Mouse (Mus musculus): ENCODE data around the gene Col8a1. TPM values are rescaled to one million over a fixed set of nuclear protein-coding genes. Genes with fewer than 3 reads are reported as not detected.
A peak's percentile ranks its signal among the peaks of the same experiment; 100 is the strongest.

Col8a1 gene
- under 1 TPM; 0.34 to 0.69 TPM for total RNA-seq (2021)
- long read RNA-seq, experiment 1: 0 reads
- long read RNA-seq, experiment 2, full-length matches to known transcripts: 1 of 1 reads
- long read RNA-seq, experiment 2, partial matches to known transcripts: 0 of 1 reads
- long read RNA-seq, experiment 2, other reads (novel, unspliced or antisense): 0 of 1 reads

DNA sequence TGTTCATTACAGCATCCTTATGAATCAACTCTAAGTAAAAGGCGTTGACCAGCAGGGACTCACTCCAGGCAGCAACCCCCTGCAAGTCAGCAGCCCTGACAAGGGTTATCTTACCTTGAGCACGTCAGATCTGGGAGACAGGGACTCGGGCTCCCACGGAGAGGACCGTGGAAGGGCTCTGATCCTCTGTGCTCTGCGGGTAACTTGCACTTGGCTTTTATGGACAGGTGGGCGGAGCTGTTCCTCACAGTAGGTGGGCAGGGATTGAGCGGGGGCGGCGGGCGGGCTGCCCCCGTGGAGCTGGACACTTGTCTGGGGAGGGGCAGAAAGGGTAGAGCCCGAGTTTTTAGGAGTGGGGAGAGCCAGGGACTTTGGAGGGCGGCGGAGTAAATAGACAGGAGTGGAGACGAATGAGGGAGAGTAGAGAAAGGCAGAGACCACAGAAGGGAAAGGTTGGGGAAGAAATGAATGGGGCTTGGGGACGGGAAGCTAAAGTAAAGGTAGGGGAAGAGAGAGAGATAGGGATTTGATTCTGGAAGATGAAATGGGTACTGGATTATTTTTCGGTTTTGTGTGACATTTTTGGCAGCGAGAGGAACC lies at the start of gene Col8a1:
Gene Col8a1, minus strand, starts transcription at position 212 of the 600 bp plus-strand sequence.
- Histone ChIP-seq H3K27ac (0 out of 2 replicates have a peak within 1 kb of the TSS, but pooled peaks have one; percentile 33), H3K4me3 (peak within 1 kb of the TSS; percentile 49)
- DNase-seq (ENCODE audit: low spot score in 2 of 2): no peak
- TF ChIP-seq CTCF (conservative IDR thresholded peaks at IDR 0.05): no peak

DNA sequence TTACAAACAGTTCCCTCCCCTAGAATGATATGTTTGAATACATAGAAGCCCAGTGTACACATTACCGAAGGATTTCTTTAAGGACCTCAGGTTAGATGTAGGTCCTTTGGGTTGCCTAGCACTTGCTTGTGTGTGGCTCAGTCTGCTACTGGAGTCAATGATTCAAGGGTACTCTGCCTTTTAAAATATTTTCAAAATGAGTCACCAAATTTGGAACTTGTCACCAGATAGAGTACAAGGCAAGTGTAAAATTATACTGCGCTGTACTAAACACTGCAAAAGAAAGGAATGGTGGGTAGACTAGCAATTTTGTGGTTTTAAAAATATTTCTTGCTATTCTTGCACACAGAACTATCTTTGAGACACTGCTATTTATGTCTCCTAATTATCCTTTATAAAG lies 47.3 kb upstream of the Col8a1 start:
- Histone ChIP-seq H3K27ac (no peak overlapping the region), H3K4me3 (no peak overlapping the region)
- TF ChIP-seq CTCF (conservative IDR thresholded peaks at IDR 0.05): no peak
- DNase-seq (ENCODE audit: low spot score in 2 of 2): no peak

DNA sequence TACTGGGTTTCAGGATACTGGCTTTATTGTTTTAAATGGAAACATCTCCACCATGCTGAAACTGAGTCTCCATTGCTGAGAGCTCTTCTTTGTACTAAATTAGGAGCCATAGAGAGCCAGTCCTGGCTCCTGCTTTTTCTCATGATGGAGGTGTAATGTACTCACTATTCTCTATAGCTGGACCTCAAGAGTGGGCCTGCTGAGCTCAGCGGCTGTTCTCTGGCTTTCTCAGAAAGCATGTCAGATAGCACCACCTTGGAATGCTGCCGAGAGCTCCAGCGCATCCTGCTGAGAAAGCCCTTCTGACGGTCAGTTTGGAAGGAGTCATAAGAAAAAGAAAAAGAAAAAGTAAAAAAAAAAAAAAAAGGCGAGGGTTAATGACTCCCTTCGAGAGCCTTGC lies 41.8 kb upstream of the Col8a1 start:
- DNase-seq (ENCODE audit: low spot score in 2 of 2): no peak
- Histone ChIP-seq H3K4me3 (no peak overlapping the region), H3K27ac (no peak overlapping the region)
- TF ChIP-seq CTCF (conservative IDR thresholded peaks at IDR 0.05): no peak

DNA sequence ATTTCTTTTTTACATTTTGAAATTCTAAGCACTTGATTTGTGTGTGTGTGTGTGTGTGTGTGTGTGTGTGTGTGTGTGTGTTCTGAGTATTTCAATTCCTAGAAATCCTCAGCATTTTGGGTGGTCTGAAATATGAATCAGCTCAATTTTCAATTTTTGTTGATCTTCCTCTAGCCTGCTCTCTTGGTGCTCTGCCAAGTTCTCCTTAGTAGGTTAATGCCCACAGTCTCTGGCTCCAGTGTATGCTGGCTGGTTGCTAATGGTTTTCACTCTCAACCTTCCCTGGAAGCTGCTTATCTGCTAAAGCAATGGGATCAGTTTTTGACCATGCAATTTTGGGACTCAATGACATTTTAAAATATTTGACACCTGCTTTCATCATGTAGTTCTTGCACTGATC lies 24.5 kb upstream of the Col8a1 start:
- no peak for DNase-seq (ENCODE audit: low spot score in 2 of 2)
- TF ChIP-seq CTCF (conservative IDR thresholded peaks at IDR 0.05): no peak
- Histone ChIP-seq H3K27ac (no peak overlapping the region), H3K4me3 (no peak overlapping the region)

DNA sequence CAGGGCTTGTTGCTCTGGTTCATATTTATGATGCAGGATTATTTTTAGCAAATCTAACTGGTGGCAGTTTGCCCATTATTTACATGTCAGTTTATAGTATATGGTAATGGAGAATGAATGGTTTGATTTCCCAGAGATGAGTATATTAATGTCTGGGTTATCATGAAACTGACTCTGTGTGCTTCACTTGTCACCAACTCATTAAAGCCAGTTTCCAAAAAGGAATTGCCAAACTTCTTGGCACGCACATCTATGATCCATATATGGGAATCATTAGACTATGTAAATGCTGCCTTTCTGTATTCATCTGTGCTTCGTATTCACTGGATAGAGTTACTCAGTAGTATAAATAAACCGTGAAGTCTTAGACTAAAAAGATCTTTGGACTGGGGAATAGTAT lies 11.1 kb upstream of the Col8a1 start:
- Histone ChIP-seq H3K4me3 (no peak overlapping the region), H3K27ac (no peak overlapping the region)
- DNase-seq (ENCODE audit: low spot score in 2 of 2): no peak
- no peak for TF ChIP-seq CTCF (conservative IDR thresholded peaks at IDR 0.05)

DNA sequence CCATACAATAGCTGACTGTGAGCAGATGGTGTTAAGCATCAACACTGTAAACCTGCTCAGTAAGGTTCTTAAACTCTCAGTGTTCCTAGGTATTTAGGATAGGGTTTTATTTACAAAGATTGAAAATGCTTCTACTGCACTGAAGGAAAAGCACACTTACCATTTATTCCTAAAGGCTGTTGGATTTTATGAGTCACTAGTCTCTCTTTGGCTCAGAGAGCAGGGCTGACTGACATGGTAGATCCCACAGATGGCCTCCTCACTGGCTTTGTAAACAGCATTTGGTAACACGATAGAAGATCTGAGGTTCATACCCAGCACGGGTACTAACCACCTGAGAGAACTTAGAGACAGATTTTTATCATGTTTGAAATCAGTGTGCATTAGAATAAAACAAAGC lies 5.3 kb upstream of the Col8a1 start:
- no peak for DNase-seq (ENCODE audit: low spot score in 2 of 2)
- no peak for TF ChIP-seq CTCF (conservative IDR thresholded peaks at IDR 0.05)
- H3K27ac ChIP-seq: no peak overlapping the region

DNA sequence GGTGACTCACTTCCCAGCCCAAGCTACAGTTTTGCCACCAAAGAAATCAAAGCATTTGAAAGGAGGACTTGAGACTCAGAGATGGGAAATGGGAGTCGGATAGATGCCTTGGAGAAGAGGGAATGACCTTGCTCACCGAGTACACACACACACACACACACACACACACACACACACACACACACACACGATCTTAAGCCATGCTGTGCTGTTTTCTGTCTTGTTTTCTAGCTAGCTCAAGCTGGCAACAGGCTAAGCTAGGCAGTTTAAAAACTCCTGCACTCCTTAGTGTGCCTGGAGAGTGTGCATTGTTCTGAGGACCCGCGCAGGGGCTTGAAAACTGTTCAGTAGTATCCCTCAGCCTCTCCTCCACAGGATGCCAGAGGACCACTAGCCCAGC lies 1.2 kb upstream of the Col8a1 start:
- Histone ChIP-seq H3K4me3 (peak overlapping the region; percentile 49), H3K27ac (no peak overlapping the region)
- no peak for TF ChIP-seq CTCF (conservative IDR thresholded peaks at IDR 0.05)
- DNase-seq (ENCODE audit: low spot score in 2 of 2): no peak

More for the DNA sequence above, 5.3 kb upstream of the Col8a1 start:
- no peak overlapping the region for H3K4me3 ChIP-seq

DNA sequence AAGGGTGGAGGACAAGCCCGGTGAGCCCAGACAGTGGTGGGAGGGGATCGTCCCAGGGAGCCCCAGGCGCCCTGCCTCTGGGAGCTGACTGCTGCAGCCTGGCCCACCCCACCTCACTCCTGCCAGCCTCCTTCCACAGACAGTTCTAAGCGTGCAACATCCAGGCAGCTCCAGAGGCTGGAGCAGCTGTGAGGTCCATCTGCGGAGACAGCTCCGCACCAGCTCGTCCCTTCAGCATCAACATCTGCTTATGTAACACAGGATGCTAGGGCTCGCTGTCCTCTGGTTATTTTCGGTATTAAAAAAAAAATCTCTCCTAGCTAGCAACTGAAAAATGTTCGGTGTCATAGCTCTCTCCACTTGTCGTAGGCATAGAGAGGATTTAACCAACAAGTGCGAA lies 704 bp upstream of the Col8a1 start:
- TF ChIP-seq CTCF (conservative IDR thresholded peaks at IDR 0.05): 0 out of 2 replicates have a peak, but pooled peaks have one; percentile 5
- H3K4me3 ChIP-seq: peak overlapping the region; percentile 49
- no peak for DNase-seq (ENCODE audit: low spot score in 2 of 2)
- H3K27ac ChIP-seq: 0 out of 2 replicates have a peak overlapping the region, but pooled peaks have one; percentile 33

DNA sequence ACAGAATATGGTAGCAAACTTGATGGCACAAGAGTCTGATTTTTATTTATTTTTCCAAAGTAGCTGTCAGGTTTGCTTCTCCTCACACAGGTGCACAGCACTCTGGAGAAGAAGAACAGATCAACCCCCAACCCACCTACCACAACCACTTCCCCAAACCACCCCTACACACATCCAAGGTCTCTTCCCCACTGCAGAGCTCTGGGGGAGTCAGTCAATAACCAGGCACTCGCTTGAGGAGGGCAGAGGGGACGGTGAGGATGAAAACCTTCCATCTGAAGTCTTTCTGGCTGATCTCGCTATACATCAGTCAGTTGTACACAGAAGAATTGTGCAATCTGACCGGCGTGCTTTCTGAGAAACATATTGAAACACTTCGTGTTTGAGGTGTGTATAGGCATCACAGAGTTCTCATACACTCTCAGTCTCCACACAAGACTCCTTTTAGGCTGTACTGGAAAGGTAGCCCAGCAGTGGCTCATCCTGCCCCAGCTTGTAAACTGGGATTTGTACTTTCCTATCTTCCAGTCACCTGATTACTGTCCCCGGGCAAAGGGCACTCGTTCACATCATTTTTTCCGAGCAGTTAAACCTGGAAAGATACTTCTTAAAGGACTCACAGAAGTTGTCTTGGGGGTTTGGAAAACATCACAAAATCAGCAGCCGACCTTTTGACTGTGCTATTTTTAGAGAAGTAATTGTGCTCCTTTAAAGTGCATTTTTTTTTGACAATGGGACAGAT lies 827 bp downstream of the Col8a1 start:
- DNase-seq (ENCODE audit: low spot score in 2 of 2): no peak
- H3K27ac ChIP-seq: no peak overlapping the region
- TF ChIP-seq CTCF (conservative IDR thresholded peaks at IDR 0.05): no peak
- H3K4me3 ChIP-seq: no peak overlapping the region

DNA sequence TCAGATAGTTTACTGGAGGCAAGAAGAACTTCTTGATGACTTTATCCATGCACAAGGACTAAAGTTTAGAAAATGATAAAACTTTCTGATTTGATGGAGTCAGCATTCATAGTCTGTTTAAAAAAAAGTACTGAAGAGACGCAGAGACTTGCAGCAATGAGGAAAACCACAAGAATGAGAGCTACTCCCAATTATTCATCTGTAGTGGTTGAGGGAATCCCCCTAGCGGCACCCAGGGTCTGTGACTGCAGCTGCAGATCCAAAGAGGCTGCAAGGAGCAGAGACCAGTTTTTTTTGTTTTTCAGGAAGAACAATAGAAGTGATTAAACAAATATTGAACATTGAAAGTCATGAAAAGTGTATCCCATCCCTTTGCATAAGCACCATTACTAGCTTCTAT lies 4.0 kb downstream of the Col8a1 start:
- no peak overlapping the region for H3K27ac ChIP-seq
- 0 out of 2 replicates have a peak, but pooled peaks have one; percentile 17 for TF ChIP-seq CTCF (conservative IDR thresholded peaks at IDR 0.05)
- H3K4me3 ChIP-seq: no peak overlapping the region
- no peak for DNase-seq (ENCODE audit: low spot score in 2 of 2)

DNA sequence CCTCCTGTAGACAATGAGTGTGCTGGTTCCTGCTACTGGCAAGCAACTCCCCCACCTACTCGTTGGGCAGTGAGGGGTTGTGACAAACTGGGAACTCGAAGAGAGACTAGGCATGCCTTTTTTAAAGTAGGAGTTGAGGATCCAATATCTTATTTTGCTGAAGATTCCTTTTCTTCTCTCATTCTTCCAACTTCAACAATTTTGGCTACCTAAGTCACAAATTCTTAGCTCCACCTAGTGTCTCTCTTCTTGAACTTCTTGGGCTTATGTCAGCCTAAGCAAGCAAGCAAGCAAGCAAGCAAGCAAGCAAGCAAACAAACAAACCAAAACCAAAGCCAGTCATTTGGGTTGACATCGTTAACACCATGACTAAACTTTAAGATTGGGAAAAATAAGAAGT lies 6.4 kb downstream of the Col8a1 start:
- Histone ChIP-seq H3K4me3 (no peak overlapping the region), H3K27ac (no peak overlapping the region)
- TF ChIP-seq CTCF (conservative IDR thresholded peaks at IDR 0.05): peak; percentile 50
- no peak for DNase-seq (ENCODE audit: low spot score in 2 of 2)

DNA sequence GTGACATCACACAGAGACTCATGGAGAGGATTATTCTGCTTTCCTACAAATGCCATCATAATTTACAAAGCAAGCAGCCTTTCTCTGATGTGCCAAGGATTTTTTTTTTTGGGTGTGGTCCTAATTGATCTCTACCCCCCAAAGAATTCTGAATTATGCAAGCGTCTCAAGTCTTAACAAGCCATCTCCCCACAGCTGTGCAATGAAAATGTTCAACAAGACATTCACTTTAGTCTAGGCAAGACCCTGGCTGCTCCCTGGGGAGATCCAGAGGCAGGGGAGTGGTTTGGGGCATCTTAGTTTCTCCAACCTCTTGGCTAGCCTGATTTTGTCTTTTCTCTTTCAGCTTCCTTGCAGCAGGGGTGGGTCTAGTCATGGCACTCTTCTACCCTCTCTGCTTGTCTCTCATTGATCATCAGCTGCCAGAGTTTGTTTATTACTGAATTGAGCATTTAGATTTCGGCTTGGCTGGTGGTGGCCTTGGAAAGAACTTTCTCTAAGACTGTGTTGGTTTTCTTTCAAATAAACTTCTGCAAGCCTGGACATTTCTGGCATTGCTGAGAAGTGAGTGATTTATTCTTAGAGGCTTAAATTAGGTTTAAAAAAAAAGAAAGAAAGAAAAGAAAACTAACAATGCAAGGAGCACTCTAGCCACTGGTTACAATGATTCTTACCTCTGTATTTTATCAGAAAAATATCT lies 7.0 kb downstream of the Col8a1 start:
- H3K4me3 ChIP-seq: no peak overlapping the region
- DNase-seq (ENCODE audit: low spot score in 2 of 2): no peak

DNA sequence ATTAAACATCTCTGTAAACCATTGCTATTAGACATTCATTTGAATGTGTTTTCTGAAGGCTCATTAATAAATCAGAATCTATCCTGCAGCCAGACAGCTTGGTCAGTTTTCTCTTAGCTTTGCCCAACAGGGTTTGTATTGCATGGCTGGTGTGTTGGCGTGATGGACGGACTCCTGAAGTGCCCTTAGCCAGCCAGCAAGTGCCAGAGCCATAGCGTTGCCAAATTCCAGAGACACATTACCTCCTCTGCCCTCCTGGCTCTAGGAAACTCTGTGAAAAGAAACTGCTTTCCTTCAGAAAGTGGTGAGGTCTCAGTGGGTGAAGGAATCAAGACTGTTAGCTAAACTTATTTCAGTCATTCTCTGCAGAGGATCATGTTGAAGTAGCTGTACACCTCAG lies 14.4 kb downstream of the Col8a1 start:
- TF ChIP-seq CTCF (conservative IDR thresholded peaks at IDR 0.05): no peak
- no peak overlapping the region for H3K4me3 ChIP-seq
- DNase-seq (ENCODE audit: low spot score in 2 of 2): no peak
- no peak overlapping the region for H3K27ac ChIP-seq

More for the DNA sequence above, 7.0 kb downstream of the Col8a1 start:
- no peak for TF ChIP-seq CTCF (conservative IDR thresholded peaks at IDR 0.05)
- no peak overlapping the region for H3K27ac ChIP-seq
